Mouse (Mus musculus) liver, embryonic 13.5 days (tissue): ENCODE measurements around the gene Eva1b. TPM values are rescaled to one million over a fixed set of nuclear protein-coding genes. Genes with fewer than 3 reads are reported as not detected.

ENCODE experiments used
- ATAC-seq: fragments of 200-750 bp; cut with Nextera tagmentation; 2 replicates; pipeline ENCODE4 v1.8.0; 2017; ENCODE audit warnings: low read depth, mild to moderate bottlenecking, moderate number of reproducible peaks, moderate library complexity
- DNase-seq: peaks from one replicate; pipeline ENCODE4 v3.0.0; 2022
- H3K27ac ChIP-seq: fragments of 300-500 bp; sonication (generic); 2 replicates; pipeline ENCODE4 v1.5.1; 2015; ENCODE audit warnings: moderate library complexity, mild to moderate bottlenecking, inconsistent platforms
- H3K27me3 ChIP-seq: fragments of 300-500 bp; sonication (generic); 2 replicates; pipeline ENCODE4 v1.6.1; 2015; ENCODE audit warnings: mild to moderate bottlenecking, inconsistent platforms
- H3K36me3 ChIP-seq: fragments of 300-500 bp; sonication (generic); 2 replicates; pipeline ENCODE4 v1.6.1; 2015; ENCODE audit warnings: mild to moderate bottlenecking, inconsistent platforms
- H3K4me1 ChIP-seq: fragments of 300-500 bp; sonication (generic); replicated peaks from 2 replicates; pipeline ENCODE4 v1.6.1; 2015; ENCODE audit warnings: inconsistent platforms
- H3K4me2 ChIP-seq: fragments of 300-500 bp; sonication (generic); 2 replicates; pipeline ENCODE4 v1.6.1; 2015; ENCODE audit warnings: inconsistent platforms, mild to moderate bottlenecking, moderate library complexity
- H3K4me3 ChIP-seq: fragments of 300-500 bp; sonication (generic); replicated peaks from 2 replicates; pipeline ENCODE4 v1.5.1; 2015; ENCODE audit warnings: mild to moderate bottlenecking, inconsistent platforms
- H3K9ac ChIP-seq: fragments of 300-500 bp; sonication (generic); 2 replicates; pipeline ENCODE4 v1.6.1; 2015; ENCODE audit warnings: mild to moderate bottlenecking, inconsistent platforms
- H3K9me3 ChIP-seq: fragments of 300-500 bp; sonication (generic); replicated peaks from 2 replicates; pipeline ENCODE4 v1.6.1; 2016; ENCODE audit warnings: inconsistent platforms
- WGBS: fragments of 180-500 bp; shearing (Covaris S2); methylation state at CpG from one replicate; pipeline ENCODE4 v1.1.7; 2015; ENCODE audit not compliant: insufficient replicate concordance; 5-methylcytosine and 5-hydroxymethylcytosine counted together
- polyA plus RNA-seq: library from polyadenylated mRNA; unstranded; fragments of >200 nt; fragmentation: Nextera tagmentation; extraction: Ambion mirVana; gene quantifications from 2 replicates; pipeline ENCODE4 v1.2.1, GENCODE M21; 2015

Gene Eva1b
- polyA plus RNA-seq, 1 experiment from 2014 or later, result 13.3 TPM

- H3K4me2 ChIP-seq, result peak overlapping the region; percentile 67
- H3K9ac ChIP-seq, result peak overlapping the region; percentile 61
- ATAC-seq (peak; percentile 41), DNase-seq (no peak)
- WGBS, result 2% methylated on average over 65 of the region's 67 CpGs
- no peaks in the 10 kb centered on the region for H3K9me3 ChIP-seq
- peaks cover 32% of the 10 kb centered on the region for H3K4me1 ChIP-seq
- H3K4me3 ChIP-seq, result peak overlapping the region; percentile 58
- H3K36me3 ChIP-seq, result no peaks in the 10 kb centered on the region
- H3K27me3 ChIP-seq, result peaks cover 50% of the 10 kb centered on the region
- peak overlapping the region; percentile 67 for H3K27ac ChIP-seq
These were observed 817 bp downstream of the Eva1b start for GRCm38 (mm10) chr4:126148161-126148961.

GRCm38 (mm10) chr4:126149041-126149676, 1.6 kb downstream of the Eva1b start:
- ATAC-seq (peak; percentile 4; the same call in 1 of the 2 replicates), DNase-seq (no peak)
- H3K4me1 ChIP-seq, result peaks cover 32% of the 10 kb centered on the region
- H3K27me3 ChIP-seq, result peaks cover 50% of the 10 kb centered on the region
- H3K9me3 ChIP-seq, result no peaks in the 10 kb centered on the region
- H3K36me3 ChIP-seq, result no peaks in the 10 kb centered on the region
- H3K4me2 ChIP-seq, result peak overlapping the region; percentile 67
- H3K27ac ChIP-seq, result peak overlapping the region; percentile 67
- WGBS, result 36% methylated on average over 42 of the region's 42 CpGs
- H3K9ac ChIP-seq, result peak overlapping the region; percentile 61
- peak overlapping the region; percentile 58 for H3K4me3 ChIP-seq

GRCm38 (mm10) chr4:126149798-126150197, 2.3 kb downstream of the Eva1b start:
- ATAC-seq (no peak), DNase-seq (no peak)
- Histone ChIP-seq H3K27ac (peak overlapping the region; percentile 67; the same call in 1 of the 2 replicates), H3K9me3 (no peaks in the 10 kb centered on the region), H3K27me3 (peaks cover 50% of the 10 kb centered on the region), H3K9ac (no peak overlapping the region), H3K36me3 (no peaks in the 10 kb centered on the region), H3K4me2 (peak overlapping the region; percentile 67), H3K4me1 (peaks cover 32% of the 10 kb centered on the region), H3K4me3 (0 out of 2 replicates have a peak overlapping the region, but pooled peaks have one; percentile 3)
- whole genome bisulfite sequencing, result 59% methylated on average over 10 of the region's 10 CpGs

GRCm38 (mm10) chr4:126150297-126150948, 2.9 kb downstream of the Eva1b start:
- Histone ChIP-seq H3K4me2 (peak overlapping the region; percentile 67), H3K4me3 (no peak overlapping the region), H3K27ac (peak overlapping the region; percentile 67; the same call in 1 of the 2 replicates), H3K36me3 (no peaks in the 10 kb centered on the region), H3K9me3 (no peaks in the 10 kb centered on the region), H3K27me3 (peaks cover 50% of the 10 kb centered on the region), H3K4me1 (peaks cover 39% of the 10 kb centered on the region), H3K9ac (no peak overlapping the region)
- DNase-seq (no peak), ATAC-seq (0 out of 2 replicates have a peak, but pooled peaks have one; percentile 15)
- WGBS, result 35% methylated on average over 16 of the region's 16 CpGs

GRCm38 (mm10) chr4:126150949-126151320, 3.4 kb downstream of the Eva1b start:
- Histone ChIP-seq H3K4me2 (0 out of 2 replicates have a peak overlapping the region, but pooled peaks have one; percentile 67), H3K27me3 (peaks cover 50% of the 10 kb centered on the region), H3K4me3 (no peak overlapping the region), H3K4me1 (peaks cover 41% of the 10 kb centered on the region), H3K36me3 (no peaks in the 10 kb centered on the region), H3K9ac (no peak overlapping the region), H3K9me3 (no peaks in the 10 kb centered on the region), H3K27ac (peak overlapping the region; percentile 40; the same call in 1 of the 2 replicates)
- no peak for DNase-seq
- ATAC-seq, result no peak
- WGBS, result 60% methylated on average over 6 of the region's 6 CpGs

GRCm38 (mm10) chr4:126151701-126152440, 4.3 kb downstream of the Eva1b start:
- 71% methylated on average over 16 of the region's 16 CpGs for WGBS
- peaks cover 39% of the 10 kb centered on the region for H3K4me1 ChIP-seq

GRCm38 (mm10) chr4:126152864-126153263, 5.3 kb downstream of the Eva1b start:
- peaks cover 35% of the 10 kb centered on the region for H3K4me1 ChIP-seq

More at GRCm38 (mm10) chr4:126151701-126152440, 4.3 kb downstream of the Eva1b start:
- Histone ChIP-seq H3K4me2 (no peak overlapping the region), H3K4me3 (no peak overlapping the region), H3K9me3 (no peaks in the 10 kb centered on the region), H3K36me3 (no peaks in the 10 kb centered on the region), H3K27me3 (peaks cover 47% of the 10 kb centered on the region), H3K27ac (no peak overlapping the region), H3K9ac (no peak overlapping the region)
- ATAC-seq, result no peak
- DNase-seq, result no peak

GRCm38 (mm10) chr4:126155183-126155582, 7.6 kb downstream of the Eva1b start:
- no peak for ATAC-seq
- H3K4me1 ChIP-seq, result peaks cover 21% of the 10 kb centered on the region
- WGBS, result 9% methylated on average over 4 of the region's 4 CpGs
- H3K27ac ChIP-seq, result peak overlapping the region; percentile 76
- H3K9me3 ChIP-seq, result no peaks in the 10 kb centered on the region
- no peak for DNase-seq
- H3K4me3 ChIP-seq, result no peak overlapping the region
- H3K9ac ChIP-seq, result no peak overlapping the region
- no peak overlapping the region for H3K4me2 ChIP-seq
- no peaks in the 10 kb centered on the region for H3K36me3 ChIP-seq
- H3K27me3 ChIP-seq, result peaks cover 14% of the 10 kb centered on the region

More at GRCm38 (mm10) chr4:126152864-126153263, 5.3 kb downstream of the Eva1b start:
- DNase-seq (no peak), ATAC-seq (no peak)
- Histone ChIP-seq H3K9ac (no peak overlapping the region), H3K4me3 (no peak overlapping the region), H3K36me3 (no peaks in the 10 kb centered on the region), H3K27me3 (peaks cover 37% of the 10 kb centered on the region), H3K9me3 (no peaks in the 10 kb centered on the region), H3K27ac (no peak overlapping the region), H3K4me2 (no peak overlapping the region)
- WGBS, result 33% methylated on average over 14 of the region's 14 CpGs

- H3K36me3 ChIP-seq, result no peaks in the 10 kb centered on the region
These were observed 8.3 kb downstream of the Eva1b start for GRCm38 (mm10) chr4:126155869-126156268.

GRCm38 (mm10) chr4:126156617-126157016, 9.1 kb downstream of the Eva1b start:
- Histone ChIP-seq H3K4me1 (peaks cover 18% of the 10 kb centered on the region), H3K27ac (peak overlapping the region; percentile 76; the same call in 1 of the 2 replicates), H3K9me3 (no peaks in the 10 kb centered on the region), H3K27me3 (peaks cover 3% of the 10 kb centered on the region; the same call in 1 of the 2 replicates), H3K4me3 (no peak overlapping the region), H3K9ac (no peak overlapping the region), H3K4me2 (no peak overlapping the region), H3K36me3 (no peaks in the 10 kb centered on the region)
- WGBS, result 52% methylated on average over 5 of the region's 5 CpGs
- DNase-seq (no peak), ATAC-seq (no peak)

More at GRCm38 (mm10) chr4:126155869-126156268, 8.3 kb downstream of the Eva1b start:
- Histone ChIP-seq H3K4me3 (no peak overlapping the region), H3K27me3 (peaks cover 9% of the 10 kb centered on the region; the same call in 1 of the 2 replicates), H3K4me1 (peaks cover 18% of the 10 kb centered on the region), H3K9me3 (no peaks in the 10 kb centered on the region), H3K4me2 (no peak overlapping the region), H3K9ac (no peak overlapping the region), H3K27ac (peak overlapping the region; percentile 76)
- ATAC-seq (peak; percentile 62), DNase-seq (no peak)
- 54% methylated on average over 2 of the region's 2 CpGs for WGBS
